Mouse (Mus musculus) embryo, embryonic 11 days (tissue): ENCODE results near the gene Supt7l.
"Not testable (repeated sequence)": the region's sequence is repeated elsewhere in the genome, so short reads cannot be mapped to it uniquely, and the experiment has no call there.

Experiments
- DNase-seq: peaks from one replicate; pipeline ENCODE4 v3.0.0-alpha.2; 2015

Supt7l gene

DNA sequence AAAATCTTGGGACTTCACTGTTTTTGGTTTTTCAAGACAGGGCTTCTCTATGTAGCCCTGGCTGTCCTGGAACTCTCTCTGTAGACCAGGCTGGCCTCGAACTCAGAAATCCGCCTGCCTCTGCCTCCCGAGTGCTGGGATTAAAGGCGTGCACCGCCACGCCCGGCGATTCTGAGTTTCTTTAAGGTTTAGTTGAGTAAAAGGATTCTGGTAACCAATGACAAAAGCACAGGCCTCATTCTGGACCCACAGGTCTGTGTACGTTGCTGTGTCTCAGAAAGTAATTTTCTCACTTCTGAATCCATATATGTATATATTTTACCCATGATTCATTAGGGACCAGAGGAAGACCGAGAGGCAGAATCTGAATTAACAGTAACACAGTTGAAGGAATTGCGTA, at the start of gene Supt7l:
Gene Supt7l, minus strand, starts transcription at position 101 of the 400 bp plus-strand sequence.
- DNase-seq: not testable (repeated sequence)

DNA sequence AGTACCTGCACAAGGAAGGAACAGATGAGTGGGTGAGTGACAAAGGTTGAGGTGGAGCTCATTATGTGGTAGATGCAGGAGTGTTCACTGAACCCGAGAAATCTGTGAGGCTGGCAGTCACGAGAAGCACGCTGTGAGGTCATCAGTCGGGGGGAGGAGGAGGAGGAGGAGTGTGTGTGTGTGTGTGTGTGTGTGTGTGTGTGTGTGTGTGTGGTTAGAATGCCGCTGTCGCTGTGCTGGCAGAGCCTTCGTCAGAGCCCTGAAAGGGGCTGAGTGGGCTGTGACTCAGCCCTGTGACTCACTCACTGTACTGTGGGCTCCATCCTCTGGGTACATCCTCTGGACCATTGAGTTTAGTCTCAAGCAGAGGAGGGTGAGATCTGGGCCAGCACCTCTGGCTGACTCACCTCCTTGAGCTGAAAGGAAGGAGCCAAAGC, 49.0 kb upstream of the Supt7l start:
- DNase-seq: no peak

DNA sequence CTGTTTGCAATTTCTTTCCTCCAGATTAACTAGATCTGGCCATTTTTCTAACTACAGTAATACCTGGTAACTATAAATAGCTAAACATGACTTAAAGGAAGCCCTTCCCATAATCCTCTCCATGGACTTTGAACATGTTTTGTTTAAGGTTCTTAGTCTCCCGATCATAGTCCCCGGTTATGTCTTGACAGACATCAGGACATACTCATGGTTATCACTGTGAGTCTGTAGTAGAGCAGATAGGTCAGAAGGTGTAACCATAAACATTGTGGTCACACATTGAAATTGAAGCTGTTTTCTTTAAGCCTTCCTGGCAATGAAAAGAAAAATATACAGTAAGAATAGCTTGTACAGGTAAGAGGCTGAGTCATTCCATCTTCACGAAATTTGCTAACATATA, 46.1 kb upstream of the Supt7l start:
- DNase-seq: no peak

DNA sequence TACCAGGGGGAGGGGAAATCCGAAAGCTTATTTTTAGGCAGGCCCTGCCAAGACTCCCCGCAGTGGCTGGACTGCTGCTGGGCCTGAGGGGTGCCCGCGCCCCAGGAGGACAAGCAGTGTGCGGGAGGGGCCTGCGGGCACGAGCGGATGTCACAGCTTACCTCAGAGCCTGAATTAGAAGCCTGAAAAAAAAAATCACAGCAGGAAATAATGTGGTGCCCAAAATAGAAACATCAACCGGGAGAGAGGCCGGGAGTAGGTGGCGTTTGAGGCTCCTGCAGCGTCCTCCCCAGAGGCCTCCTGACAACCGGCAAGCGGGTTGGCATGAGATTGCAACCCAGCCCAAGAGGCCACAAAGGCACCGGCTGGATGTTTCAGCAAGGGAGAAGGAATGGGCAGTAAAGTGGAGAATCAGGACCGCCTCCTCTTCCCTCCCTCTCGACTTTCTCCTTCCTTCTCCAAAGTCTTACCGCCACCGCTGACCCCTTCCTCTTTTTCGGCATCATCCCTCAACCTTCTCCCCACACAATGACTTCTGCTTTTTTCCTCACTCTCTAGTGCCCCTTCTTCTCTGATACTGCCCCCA, 43.5 kb upstream of the Supt7l start:
- peak; percentile 29 for DNase-seq

DNA sequence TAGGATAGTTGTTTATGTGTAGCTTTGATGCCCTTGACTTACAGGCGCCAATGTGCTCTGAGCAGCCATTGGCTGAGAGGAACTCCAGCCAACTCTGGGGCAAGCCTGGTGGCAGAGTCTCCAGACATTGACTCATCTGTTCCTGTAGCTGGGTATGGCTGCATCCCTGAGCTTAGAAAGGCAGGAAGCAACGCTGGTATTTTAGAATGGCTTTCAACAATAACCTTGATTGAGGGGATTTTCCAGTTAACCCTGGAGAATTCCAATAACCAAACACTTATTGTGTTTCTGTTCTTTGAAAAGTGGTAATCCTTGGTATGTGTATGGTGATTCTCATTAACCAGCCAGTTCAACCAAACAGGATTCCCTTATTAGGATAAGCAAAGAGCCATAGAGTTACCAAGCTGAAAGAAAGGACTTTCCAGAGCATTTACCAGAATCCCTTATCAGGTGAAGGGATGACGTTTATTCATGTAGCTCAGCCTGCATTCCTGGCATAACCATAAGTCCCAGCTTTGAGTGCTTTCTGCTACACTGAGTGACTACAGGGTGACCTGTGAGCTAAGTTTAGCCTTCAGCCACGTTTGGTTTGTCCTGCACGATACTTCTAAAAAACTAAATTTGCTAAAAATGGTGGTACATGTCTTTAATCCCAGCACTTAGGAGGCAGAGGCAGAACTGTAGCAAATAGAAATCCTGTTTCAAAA, 40.5 kb upstream of the Supt7l start:
- no peak for DNase-seq

DNA sequence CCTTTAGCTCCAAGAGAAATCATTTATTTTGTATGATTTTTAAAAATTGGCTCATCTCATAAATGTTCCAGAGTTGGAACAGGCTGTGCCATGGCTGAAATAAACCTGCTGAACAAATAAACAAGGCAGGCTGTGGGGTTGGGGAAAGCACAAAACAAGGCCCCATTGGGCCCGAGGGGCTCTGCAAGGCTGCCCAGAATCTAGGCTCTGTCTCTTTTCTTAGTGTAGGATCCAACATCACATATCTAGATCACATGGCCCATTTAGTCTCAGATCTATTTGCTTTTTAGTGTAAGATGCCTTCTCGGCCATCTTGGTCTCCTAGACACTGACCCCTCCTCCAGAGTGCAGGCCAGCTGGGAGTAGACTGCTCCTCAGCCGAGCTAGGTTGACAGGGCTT, 38.9 kb upstream of the Supt7l start:
- no peak for DNase-seq

DNA sequence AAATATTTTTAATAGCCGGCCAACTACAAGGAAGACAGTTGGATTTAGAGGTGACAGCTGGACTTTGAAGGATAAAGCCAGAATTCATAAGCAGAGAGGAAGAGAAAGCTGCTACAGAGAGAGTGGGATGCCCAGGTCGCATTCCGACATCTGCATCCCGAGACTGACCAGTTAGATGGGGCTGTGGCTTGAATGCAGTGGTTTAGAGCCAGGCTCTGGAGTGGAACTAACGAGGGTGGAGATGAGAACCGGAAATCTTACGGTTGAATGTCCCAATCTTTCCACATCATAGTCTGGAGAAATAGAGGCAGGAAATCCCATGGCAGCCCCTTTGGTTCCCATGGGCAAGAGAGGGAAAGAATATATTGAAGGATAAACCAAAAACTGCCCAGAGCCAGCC, 38.4 kb upstream of the Supt7l start:
- no peak for DNase-seq

DNA sequence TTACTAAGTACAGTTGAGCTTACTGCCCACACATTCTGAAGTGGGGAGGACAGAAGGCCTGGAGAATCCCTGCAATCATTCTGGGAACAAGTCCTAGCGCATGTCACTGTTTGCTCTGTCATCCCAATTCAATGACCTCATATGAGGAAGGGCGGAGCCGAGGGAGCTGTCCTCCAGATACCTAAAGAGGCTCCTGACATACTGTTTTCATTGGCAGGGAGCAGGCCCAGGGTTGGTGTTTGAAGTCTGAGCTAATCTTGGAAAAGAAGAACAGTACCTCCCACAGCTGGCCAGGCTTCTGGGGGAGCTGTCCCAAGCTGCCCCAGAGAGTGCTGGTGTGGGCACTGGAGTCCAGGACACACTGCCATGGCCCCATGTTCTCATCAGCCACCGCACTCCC, 37.4 kb upstream of the Supt7l start:
- DNase-seq: no peak

DNA sequence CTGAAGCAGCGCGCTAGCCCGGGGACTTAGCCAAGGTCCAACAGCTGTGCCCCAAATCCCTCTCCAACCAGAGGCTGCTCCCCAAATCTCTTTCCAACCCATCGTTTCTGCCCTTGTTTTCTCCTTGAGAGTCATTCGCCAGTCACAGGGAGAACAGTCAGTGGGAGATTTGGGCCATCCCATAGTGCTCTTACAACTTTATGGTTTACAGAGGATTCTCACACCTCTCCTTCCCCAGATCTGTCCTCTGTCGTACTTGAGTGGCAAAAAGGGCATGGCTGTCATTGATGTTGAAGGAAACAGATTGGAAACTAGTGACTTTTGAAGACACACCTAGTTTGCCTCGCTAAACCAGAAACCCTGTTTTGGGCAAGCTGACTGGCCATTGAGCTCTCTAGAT, 36.3 kb upstream of the Supt7l start:
- no peak for DNase-seq

DNA sequence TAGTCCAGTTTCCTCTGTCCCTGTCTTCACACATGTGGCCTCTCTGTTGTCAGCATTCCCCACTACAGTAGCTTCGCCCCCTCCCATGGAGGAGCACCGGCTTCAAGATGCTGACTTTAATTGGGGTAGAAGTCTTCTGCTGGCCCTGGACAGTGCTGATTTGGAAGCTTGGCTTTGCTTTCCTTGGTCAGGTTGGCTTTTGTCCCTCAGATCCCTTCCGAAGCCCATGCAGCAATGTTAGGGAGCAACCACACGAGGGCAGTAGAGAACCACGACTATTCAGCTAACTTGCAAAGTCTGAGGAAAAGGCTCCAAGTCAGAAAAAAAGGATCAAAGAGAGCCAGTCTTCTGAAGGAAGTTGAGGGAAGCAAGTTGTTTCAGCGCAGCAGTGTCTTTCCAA, 35.9 kb upstream of the Supt7l start:
- DNase-seq: peak; percentile 83

DNA sequence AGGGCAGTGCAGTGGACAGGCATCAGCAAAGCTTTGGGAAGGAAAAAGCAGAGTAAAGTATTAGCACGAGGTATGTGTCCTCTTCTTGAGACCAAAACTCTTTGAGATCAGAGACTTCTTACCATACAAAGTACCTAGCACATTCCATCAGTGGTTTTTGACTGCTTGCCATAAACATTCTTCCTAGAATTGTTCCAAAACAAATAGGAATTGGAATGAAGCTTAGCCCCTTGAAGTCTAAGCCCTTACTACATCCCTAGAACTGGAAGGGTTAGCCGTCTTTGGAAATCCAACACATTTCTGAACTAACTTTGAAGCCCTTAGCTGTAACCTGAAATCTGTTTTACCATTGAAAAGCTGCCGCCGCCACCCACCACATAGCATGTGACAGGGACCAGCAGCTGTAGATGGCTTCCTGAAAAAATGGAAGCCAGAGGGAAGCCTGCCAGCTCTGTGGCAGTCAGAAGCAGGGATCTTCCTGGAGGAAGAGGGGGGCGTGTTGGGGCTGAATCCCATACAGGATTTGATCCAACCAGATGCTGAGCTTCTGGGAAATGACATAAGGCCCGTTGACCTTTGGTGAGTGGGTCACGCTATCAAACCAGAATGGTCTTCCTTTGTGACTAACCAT, 34.5 kb upstream of the Supt7l start:
- DNase-seq: no peak

DNA sequence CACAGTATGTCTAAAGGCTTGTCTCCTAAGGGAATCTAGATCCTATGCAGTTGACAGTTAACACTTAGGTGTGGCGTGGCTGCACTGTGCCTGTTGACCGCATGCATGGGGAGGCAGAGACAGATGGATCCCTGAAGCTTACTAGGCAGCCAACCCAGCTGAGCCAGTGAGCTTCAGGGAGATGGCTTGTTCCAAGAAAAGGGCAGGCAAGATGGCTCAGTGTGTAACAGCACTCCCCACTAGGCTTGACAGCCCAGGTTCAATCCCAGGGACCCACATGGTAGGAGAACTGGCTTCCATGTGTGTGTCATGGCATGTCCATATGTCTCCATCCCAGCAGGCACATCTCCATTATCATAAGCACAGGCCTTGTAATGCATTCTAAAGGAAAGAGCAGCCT, 32.7 kb upstream of the Supt7l start:
- DNase-seq: no peak

DNA sequence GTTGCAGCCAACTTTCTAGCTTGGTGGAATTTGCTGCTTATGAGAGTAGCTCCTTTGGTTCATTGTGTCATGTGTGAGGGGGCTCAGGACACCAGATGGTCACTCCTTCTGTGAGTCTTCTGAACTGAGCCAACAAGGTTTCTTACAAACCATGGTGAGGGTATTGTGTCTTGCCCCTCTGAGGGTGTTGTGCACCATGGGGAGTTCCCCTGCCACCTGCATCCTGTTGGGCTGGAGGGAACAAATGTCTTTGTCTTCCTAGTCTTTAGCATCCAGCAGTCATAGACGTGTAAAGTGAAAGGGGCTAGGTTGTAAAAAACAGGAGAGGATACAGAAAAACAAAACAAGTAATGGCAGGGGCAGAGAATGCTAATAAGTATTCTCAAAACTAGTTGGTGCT, 31.8 kb upstream of the Supt7l start:
- DNase-seq: no peak

DNA sequence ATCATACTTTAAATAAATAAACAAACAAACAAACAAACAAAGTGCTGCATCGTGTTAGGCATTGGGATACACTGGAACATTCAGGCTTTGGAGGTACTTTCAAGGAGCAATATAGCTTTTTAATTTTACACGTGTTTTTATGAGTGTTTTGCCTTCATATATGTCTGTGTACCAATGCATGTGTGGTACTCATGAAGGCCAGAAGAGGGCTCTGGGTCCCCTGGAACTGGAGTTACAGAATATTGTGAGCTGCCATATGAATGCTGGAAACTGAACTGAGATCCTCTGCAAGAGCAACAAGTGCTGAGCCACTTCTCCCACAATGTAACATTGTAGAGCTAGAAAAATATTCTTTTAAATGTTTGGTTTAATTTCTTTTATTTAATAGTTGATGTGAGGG, 7.6 kb upstream of the Supt7l start:
- peak; percentile 6 for DNase-seq

DNA sequence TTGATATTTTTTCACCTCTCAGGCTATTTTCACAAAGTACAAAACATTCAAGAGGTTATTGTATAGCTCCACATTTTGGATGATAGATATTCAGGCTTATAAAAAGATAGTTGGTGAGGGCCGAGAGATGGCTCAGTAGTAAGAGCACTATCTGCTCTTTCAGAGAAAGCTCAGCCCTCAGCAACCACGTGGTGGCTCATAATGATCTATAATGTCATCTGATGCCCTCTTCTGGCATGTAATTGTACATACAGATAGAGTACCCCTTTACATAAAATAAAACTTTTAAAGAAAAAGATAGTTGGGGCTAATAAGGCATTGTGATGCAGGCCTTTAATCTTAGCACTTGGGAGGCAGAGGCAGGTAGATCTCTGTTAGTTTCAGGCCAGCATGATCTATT, 953 bp upstream of the Supt7l start:
- no peak for DNase-seq

DNA sequence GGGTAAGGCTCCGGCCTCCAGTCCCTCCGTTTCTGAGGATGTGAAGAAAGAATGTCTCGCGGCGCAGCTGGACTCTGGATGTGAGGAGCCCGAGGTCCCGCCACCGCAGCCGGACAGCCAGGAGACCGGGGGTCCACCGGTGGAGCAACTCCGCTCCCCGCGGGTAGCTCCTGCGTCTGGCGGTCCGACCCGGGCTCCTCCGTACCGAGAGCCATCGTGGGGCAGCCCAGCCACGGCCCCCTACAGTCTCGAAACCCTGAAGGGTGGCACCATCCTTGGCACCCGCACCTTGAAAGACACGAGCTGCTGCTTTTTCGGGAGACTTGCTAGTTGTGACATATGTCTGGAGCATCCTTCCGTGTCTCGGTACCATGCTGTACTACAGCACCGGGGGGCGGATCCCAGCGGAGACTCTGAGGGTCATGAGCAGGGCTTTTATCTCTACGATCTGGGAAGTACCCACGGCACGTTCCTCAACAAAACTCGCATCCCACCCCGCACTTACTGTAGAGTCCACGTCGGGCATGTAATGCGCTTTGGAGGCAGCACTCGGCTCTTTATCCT, 408 bp downstream of the Supt7l start:
- peak; percentile 1 for DNase-seq

DNA sequence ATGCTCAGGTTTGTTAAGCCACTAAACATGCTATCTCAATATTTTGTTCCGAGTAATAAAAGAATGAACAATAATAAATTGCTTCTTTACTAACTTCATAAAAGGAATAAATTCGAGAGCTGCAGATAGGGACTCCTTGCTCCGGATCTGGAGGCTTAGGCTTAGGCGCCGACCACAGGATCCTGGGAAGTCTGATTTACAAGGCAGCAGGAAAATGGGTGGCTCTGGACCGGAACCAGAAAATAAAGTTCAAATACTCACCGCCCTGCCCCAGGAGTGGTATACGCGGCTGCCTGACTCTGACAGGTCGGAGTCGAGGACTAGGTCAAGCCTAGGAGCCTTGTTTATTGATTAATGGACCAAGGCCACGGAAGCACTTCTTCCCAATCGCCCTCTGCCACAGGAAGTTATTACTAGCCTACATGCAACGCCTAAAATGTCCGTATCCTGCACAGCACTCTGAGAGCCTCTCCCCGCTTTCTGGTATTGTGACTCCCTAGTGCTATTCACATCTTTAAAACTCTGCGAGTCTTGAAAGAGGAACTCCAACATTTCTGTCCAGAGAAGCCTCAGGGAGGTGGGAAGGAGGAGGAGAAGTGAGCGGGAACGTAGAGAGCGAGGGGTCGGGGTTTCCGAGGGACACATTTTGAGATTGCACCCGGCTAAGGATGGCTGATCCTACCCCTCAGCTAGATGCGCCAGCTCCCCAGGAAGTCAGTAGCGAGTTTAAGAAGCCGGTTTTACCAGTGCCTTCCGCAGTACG, 1.1 kb downstream of the Supt7l start, which contains the start of gene Slc4a1ap:
Gene Slc4a1ap, plus strand, starts transcription at position 642 of the 763 bp plus-strand sequence.
- DNase-seq: peak; percentile 87

DNA sequence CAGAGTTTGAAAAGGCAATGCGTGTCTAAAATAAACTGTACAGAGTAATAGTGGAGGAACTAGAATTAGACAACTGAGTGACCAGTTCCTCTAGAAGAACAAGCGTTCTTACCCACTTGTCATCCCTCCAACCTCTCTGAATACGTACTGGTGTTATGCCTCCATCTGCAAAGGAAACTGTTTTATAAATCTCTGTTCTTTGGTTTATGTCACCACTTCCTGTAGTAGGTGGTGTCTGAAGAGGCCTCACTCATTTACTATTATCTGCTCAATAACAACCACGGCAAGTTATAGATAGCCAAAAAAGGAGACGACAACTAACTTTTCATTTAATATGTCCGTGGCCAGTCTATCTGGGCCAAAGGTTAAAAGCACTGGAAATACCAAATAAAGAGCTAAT, 7.1 kb downstream of the Supt7l start:
- no peak for DNase-seq

DNA sequence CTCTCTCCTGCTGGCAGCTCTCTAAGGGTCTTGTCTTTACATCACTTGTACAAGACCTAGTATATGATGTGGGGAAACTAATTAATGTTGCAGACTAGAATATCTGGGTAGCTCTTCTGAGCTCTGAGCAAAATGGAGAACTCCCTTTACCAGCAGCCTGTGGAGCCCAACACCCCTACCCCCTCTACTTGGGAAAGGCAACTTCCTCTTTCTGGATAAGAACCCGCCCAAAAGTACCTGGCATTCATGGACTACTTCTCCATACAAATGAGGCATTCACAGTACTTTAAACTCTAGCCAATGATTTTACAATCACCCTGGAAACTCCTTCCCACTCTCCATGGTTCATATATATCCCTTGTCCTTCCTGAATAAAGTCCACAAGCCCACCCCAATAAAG, 15.1 kb downstream of the Supt7l start:
- DNase-seq: no peak

DNA sequence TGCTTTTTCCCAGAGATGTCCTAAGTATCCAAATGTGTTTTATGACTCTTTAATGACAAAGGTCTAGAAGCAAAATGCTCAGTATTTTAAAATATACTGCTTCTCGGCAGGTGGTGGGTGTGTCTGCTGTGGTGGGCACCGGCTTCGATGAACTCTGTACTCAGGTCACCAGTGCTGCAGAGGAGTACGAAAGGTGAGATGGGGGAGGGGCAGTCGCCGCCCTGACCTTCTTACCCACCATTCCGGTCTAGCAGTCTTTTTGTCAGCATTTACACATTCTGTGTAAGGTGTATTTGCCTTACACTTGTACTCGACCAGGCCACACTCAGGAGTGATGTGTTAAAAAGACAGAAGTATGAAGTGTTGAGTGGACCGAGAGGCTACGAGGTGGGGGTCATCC, 22.8 kb downstream of the Supt7l start:
- DNase-seq: no peak

DNA sequence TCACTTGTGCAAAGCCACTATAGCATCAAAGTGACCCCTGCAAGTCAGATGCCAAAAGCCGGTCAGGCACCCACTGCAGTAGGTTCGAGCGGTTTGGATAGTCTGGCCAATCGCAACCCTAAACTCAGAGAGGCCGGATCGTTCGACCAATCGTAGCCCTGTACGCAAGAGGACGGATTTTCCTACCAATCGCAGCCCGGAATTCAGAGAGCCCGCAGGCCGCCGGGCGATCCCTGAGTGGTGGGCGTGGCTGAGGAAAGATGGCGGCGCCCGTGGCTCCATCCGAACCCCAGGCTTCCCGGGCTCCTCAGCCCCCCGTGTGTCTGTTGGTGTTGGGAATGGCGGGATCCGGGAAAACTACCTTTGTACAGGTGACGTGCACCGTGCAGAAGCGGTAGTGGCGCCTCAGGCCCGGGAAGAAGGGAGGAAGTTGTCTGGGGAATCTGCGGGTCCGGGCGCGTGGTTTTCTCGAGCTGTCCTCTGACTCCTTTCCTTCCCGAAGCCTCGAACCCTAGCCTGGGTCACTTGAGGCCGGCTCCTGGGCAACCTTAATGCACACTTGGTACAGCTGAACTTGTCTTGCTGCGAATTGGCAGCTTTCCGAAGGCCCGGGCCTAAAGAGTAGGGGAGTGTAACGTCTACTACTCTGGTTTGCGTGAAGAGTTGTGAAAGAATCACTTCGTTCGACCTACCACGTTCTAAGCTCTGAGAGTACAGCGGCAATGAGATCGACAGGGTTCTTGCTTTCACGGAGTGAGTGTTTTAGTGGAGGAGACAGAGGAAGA, 32.9 kb downstream of the Supt7l start, which contains the start of gene Gpn1:
Gene Gpn1, plus strand, starts transcription at position 229 of the 785 bp plus-strand sequence.
- peak; percentile 96 for DNase-seq

DNA sequence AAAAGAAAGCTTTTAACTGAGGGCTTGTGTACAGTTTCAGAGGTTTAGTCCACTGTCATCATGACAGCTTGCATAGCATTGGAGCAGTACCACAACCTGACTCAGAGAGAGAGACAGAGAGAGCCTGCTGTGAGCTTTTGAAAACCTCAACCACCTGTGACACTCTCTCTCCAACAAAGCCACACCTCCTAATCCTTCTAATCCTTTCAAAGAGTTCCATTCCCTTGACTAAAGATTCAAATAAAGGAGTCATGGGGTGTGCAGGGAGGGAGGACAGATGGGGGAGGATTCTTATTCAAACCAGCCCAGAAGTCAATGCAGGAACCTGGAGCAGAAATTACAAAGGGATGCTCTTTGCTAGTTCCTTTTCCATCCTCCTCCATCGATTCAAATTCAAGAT, 35.6 kb downstream of the Supt7l start:
- no peak for DNase-seq
